Mouse (Mus musculus): ENCODE data around the gene Fam227a. TPM values are rescaled to one million over a fixed set of nuclear protein-coding genes. Genes with fewer than 3 reads are reported as not detected.
A peak's percentile ranks its signal among the peaks of the same experiment; 100 is the strongest.

The Fam227a gene
- polyA plus RNA-seq, 1 experiment from 2014 or later = 3.4 TPM

- H3K36me3 ChIP-seq (ENCODE audit: control insufficient read depth, insufficient read depth, low read length) = peaks cover 9% of the 10 kb centered on the region
- WGBS = 93% methylated on average over 11 of the region's 11 CpGs
- H3K27me3 ChIP-seq (replicated peaks; ENCODE audit: control insufficient read depth, insufficient read depth, low read length) = no peaks in the 10 kb centered on the region
- ATAC-seq (no peak), DNase-seq (ENCODE audit: low spot score) (no peak)
- no peak overlapping the region for H3K9ac ChIP-seq (ENCODE audit: low read length)
- H3K27ac ChIP-seq (ENCODE audit: low read depth, low read length) = no peak overlapping the region
- H3K4me2 ChIP-seq (ENCODE audit: low read length) = no peak overlapping the region
- H3K4me3 ChIP-seq (ENCODE audit: low read depth, low read length) = no peak overlapping the region
- peaks cover 21% of the 10 kb centered on the region for H3K4me1 ChIP-seq (ENCODE audit: control insufficient read depth, insufficient read depth, low read length)
- no peaks in the 10 kb centered on the region for H3K9me3 ChIP-seq (replicated peaks; ENCODE audit: control insufficient read depth, low read length)
These were observed 35.0 kb upstream of the Fam227a start for GRCm38 (mm10) chr15:79693740-79694139.

GRCm38 (mm10) chr15:79692334-79692733, 33.6 kb upstream of the Fam227a start:
- ATAC-seq (no peak), DNase-seq (ENCODE audit: low spot score) (no peak)
- WGBS = 76% methylated on average over 5 of the region's 5 CpGs
- Histone ChIP-seq H3K9ac (ENCODE audit: low read length) (peak overlapping the region; percentile 22; the same call in 1 of the 2 replicates), H3K4me1 (ENCODE audit: control insufficient read depth, insufficient read depth, low read length) (peaks cover 26% of the 10 kb centered on the region), H3K36me3 (ENCODE audit: control insufficient read depth, insufficient read depth, low read length) (peaks cover 9% of the 10 kb centered on the region), H3K27ac (ENCODE audit: low read depth, low read length) (no peak overlapping the region), H3K4me3 (ENCODE audit: low read depth, low read length) (peak overlapping the region; percentile 93; the same call in 1 of the 2 replicates), H3K27me3 (replicated peaks; ENCODE audit: control insufficient read depth, insufficient read depth, low read length) (no peaks in the 10 kb centered on the region), H3K4me2 (ENCODE audit: low read length) (peak overlapping the region; percentile 14; the same call in 1 of the 2 replicates), H3K9me3 (replicated peaks; ENCODE audit: control insufficient read depth, low read length) (no peaks in the 10 kb centered on the region)

- H3K27ac ChIP-seq (ENCODE audit: low read depth, low read length) = peak overlapping the region; percentile 84
- H3K4me3 ChIP-seq (ENCODE audit: low read depth, low read length) = peak overlapping the region; percentile 93
- no peaks in the 10 kb centered on the region for H3K27me3 ChIP-seq (replicated peaks; ENCODE audit: control insufficient read depth, insufficient read depth, low read length)
- ATAC-seq (peak; percentile 16; the same call in 1 of the 2 replicates), DNase-seq (ENCODE audit: low spot score) (peak; percentile 20)
- H3K9me3 ChIP-seq (replicated peaks; ENCODE audit: control insufficient read depth, low read length) = no peaks in the 10 kb centered on the region
- peak overlapping the region; percentile 97 for H3K4me2 ChIP-seq (ENCODE audit: low read length)
- H3K9ac ChIP-seq (ENCODE audit: low read length) = peak overlapping the region; percentile 87
- peaks cover 31% of the 10 kb centered on the region for H3K4me1 ChIP-seq (ENCODE audit: control insufficient read depth, insufficient read depth, low read length)
- under 1% methylated on average over 44 of the region's 53 CpGs for WGBS
- H3K36me3 ChIP-seq (ENCODE audit: control insufficient read depth, insufficient read depth, low read length) = peaks cover 6% of the 10 kb centered on the region
These were observed 32.3 kb upstream of the Fam227a start for GRCm38 (mm10) chr15:79691023-79691508.

- Histone ChIP-seq H3K9ac (ENCODE audit: low read length) (peak within 1 kb of the TSS; percentile 87), H3K27me3 (replicated peaks; ENCODE audit: control insufficient read depth, insufficient read depth, low read length) (no peaks in the 10 kb centered on the region), H3K36me3 (ENCODE audit: control insufficient read depth, insufficient read depth, low read length) (peaks cover 6% of the 10 kb centered on the region; the same call in 1 of the 2 replicates), H3K4me3 (ENCODE audit: low read depth, low read length) (peak within 1 kb of the TSS; percentile 93), H3K27ac (ENCODE audit: low read depth, low read length) (peak within 1 kb of the TSS; percentile 84), H3K9me3 (replicated peaks; ENCODE audit: control insufficient read depth, low read length) (no peaks in the 10 kb centered on the region), H3K4me1 (ENCODE audit: control insufficient read depth, insufficient read depth, low read length) (peaks cover 36% of the 10 kb centered on the region), H3K4me2 (ENCODE audit: low read length) (peak within 1 kb of the TSS; percentile 97)
- DNase-seq (ENCODE audit: low spot score) (peak; percentile 100), ATAC-seq (peak; percentile 97)
- WGBS = 0% methylated on average over 44 of the region's 45 CpGs
These were observed 31.8 kb upstream of the Fam227a start, which contains the start of gene Gtpbp1 for GRCm38 (mm10) chr15:79690426-79691022. TSS of gene Gtpbp1 (plus strand) at chr15:79690845.

- DNase-seq (ENCODE audit: low spot score) = no peak
- Histone ChIP-seq H3K4me2 (ENCODE audit: low read length) (peak overlapping the region; percentile 68), H3K27ac (ENCODE audit: low read depth, low read length) (peak overlapping the region; percentile 48; the same call in 1 of the 2 replicates), H3K4me3 (ENCODE audit: low read depth, low read length) (peak overlapping the region; percentile 30), H3K4me1 (ENCODE audit: control insufficient read depth, insufficient read depth, low read length) (peaks cover 43% of the 10 kb centered on the region), H3K9me3 (replicated peaks; ENCODE audit: control insufficient read depth, low read length) (no peaks in the 10 kb centered on the region), H3K36me3 (ENCODE audit: control insufficient read depth, insufficient read depth, low read length) (peaks cover 3% of the 10 kb centered on the region; the same call in 1 of the 2 replicates), H3K9ac (ENCODE audit: low read length) (0 out of 2 replicates have a peak overlapping the region, but pooled peaks have one; percentile 29), H3K27me3 (replicated peaks; ENCODE audit: control insufficient read depth, insufficient read depth, low read length) (no peaks in the 10 kb centered on the region)
- WGBS = 15% methylated on average over 24 of the region's 24 CpGs
- ATAC-seq = no peak
These were observed 31.1 kb upstream of the Fam227a start for GRCm38 (mm10) chr15:79689662-79690425.

GRCm38 (mm10) chr15:79688268-79688956, 29.7 kb upstream of the Fam227a start:
- no peak for ATAC-seq
- H3K27me3 ChIP-seq (replicated peaks; ENCODE audit: control insufficient read depth, insufficient read depth, low read length) = no peaks in the 10 kb centered on the region
- H3K36me3 ChIP-seq (ENCODE audit: control insufficient read depth, insufficient read depth, low read length) = no peaks in the 10 kb centered on the region
- H3K9me3 ChIP-seq (replicated peaks; ENCODE audit: control insufficient read depth, low read length) = no peaks in the 10 kb centered on the region
- peak overlapping the region; percentile 63 for H3K4me2 ChIP-seq (ENCODE audit: low read length)
- 2% methylated on average over 8 of the region's 8 CpGs for WGBS
- no peak for DNase-seq (ENCODE audit: low spot score)
- peak overlapping the region; percentile 90; the same call in 1 of the 2 replicates for H3K9ac ChIP-seq (ENCODE audit: low read length)
- peak overlapping the region; percentile 90 for H3K27ac ChIP-seq (ENCODE audit: low read depth, low read length)
- H3K4me1 ChIP-seq (ENCODE audit: control insufficient read depth, insufficient read depth, low read length) = peaks cover 56% of the 10 kb centered on the region
- H3K4me3 ChIP-seq (ENCODE audit: low read depth, low read length) = peak overlapping the region; percentile 95

GRCm38 (mm10) chr15:79687646-79688267, 29.0 kb upstream of the Fam227a start, which contains the start of gene Josd1:
TSS of gene Josd1 (minus strand) at chr15:79687919.
- WGBS = under 1% methylated on average over 65 of the region's 72 CpGs
- Histone ChIP-seq H3K27me3 (replicated peaks; ENCODE audit: control insufficient read depth, insufficient read depth, low read length) (no peaks in the 10 kb centered on the region), H3K4me1 (ENCODE audit: control insufficient read depth, insufficient read depth, low read length) (peaks cover 59% of the 10 kb centered on the region), H3K9ac (ENCODE audit: low read length) (peak within 1 kb of the TSS; percentile 90), H3K36me3 (ENCODE audit: control insufficient read depth, insufficient read depth, low read length) (no peaks in the 10 kb centered on the region), H3K4me2 (ENCODE audit: low read length) (peak within 1 kb of the TSS; percentile 63), H3K9me3 (replicated peaks; ENCODE audit: control insufficient read depth, low read length) (no peaks in the 10 kb centered on the region), H3K4me3 (ENCODE audit: low read depth, low read length) (peak within 1 kb of the TSS; percentile 95), H3K27ac (ENCODE audit: low read depth, low read length) (peak within 1 kb of the TSS; percentile 90)
- ATAC-seq (peak; percentile 38), DNase-seq (ENCODE audit: low spot score) (peak; percentile 88)

GRCm38 (mm10) chr15:79687175-79687574, 28.4 kb upstream of the Fam227a start:
- DNase-seq (ENCODE audit: low spot score) = peak; percentile 22
- Histone ChIP-seq H3K27me3 (replicated peaks; ENCODE audit: control insufficient read depth, insufficient read depth, low read length) (no peaks in the 10 kb centered on the region), H3K4me2 (ENCODE audit: low read length) (peak overlapping the region; percentile 63), H3K9ac (ENCODE audit: low read length) (peak overlapping the region; percentile 90), H3K36me3 (ENCODE audit: control insufficient read depth, insufficient read depth, low read length) (no peaks in the 10 kb centered on the region), H3K4me3 (ENCODE audit: low read depth, low read length) (peak overlapping the region; percentile 95), H3K9me3 (replicated peaks; ENCODE audit: control insufficient read depth, low read length) (no peaks in the 10 kb centered on the region), H3K27ac (ENCODE audit: low read depth, low read length) (peak overlapping the region; percentile 90), H3K4me1 (ENCODE audit: control insufficient read depth, insufficient read depth, low read length) (peaks cover 53% of the 10 kb centered on the region)
- under 1% methylated on average over 29 of the region's 33 CpGs for WGBS
- ATAC-seq = no peak

All from forebrain, embryonic 14.5 days (tissue).